Mouse (Mus musculus) ES-E14 (cell line): ENCODE data around the gene Gm49358. TPM values are rescaled to one million over a fixed set of nuclear protein-coding genes. Genes with fewer than 3 reads are reported as not detected.

ENCODE experiments used
- DNase-seq: peaks from one replicate; pipeline ENCODE4 v3.0.0-alpha.2; 2013; ENCODE audit warnings: low read depth, low spot score
- H3K27ac ChIP-seq: 2 replicates; pipeline ENCODE4 v1.5.1; 2012; ENCODE audit warnings: low read depth, mild to moderate bottlenecking, low read length, moderate library complexity, mixed read lengths; ENCODE audit not compliant: poor library complexity, insufficient read depth, severe bottlenecking
- H3K36me3 ChIP-seq: 2 replicates; pipeline ENCODE4 v1.6.1; 2012; ENCODE audit warnings: mild to moderate bottlenecking, low read length, moderate library complexity, mixed read lengths; ENCODE audit not compliant: control insufficient read depth, poor library complexity, insufficient read depth, severe bottlenecking
- H3K4me1 ChIP-seq, 2 experiments: fragments of 150-350 bp in 1 of 2; sonication (generic) in 1 of 2; 2 replicates each; pipeline ENCODE4 v1.6.1; 2012; ENCODE audit warnings: low read length in 2 of 2, mild to moderate bottlenecking in 1 of 2, mixed read lengths in 1 of 2; ENCODE audit not compliant: control insufficient read depth in 2 of 2, insufficient read depth in 2 of 2, poor library complexity in 1 of 2
- H3K4me3 ChIP-seq, 2 experiments: fragments of 150-350 bp in 1 of 2; sonication (generic) in 1 of 2; 2 replicates each; pipeline ENCODE4 v1.5.1; 2012; ENCODE audit warnings: low read length in 2 of 2, low read depth in 1 of 2, mild to moderate bottlenecking in 1 of 2, mixed read lengths in 1 of 2; ENCODE audit not compliant: insufficient read depth in 1 of 2, poor library complexity in 1 of 2, severe bottlenecking in 1 of 2
- H3K9ac ChIP-seq: 2 replicates; pipeline ENCODE4 v1.6.1; 2012; ENCODE audit warnings: low read depth, mild to moderate bottlenecking, low read length, mixed read lengths; ENCODE audit not compliant: poor library complexity, insufficient read depth, severe bottlenecking
- H3K9me3 ChIP-seq: fragments of 150-350 bp; sonication (generic); 2 replicates; pipeline ENCODE4 v1.6.1; 2012; ENCODE audit warnings: low read depth, mild to moderate bottlenecking, low read length; ENCODE audit not compliant: control insufficient read depth, insufficient read depth
- CHD2 ChIP-seq: IDR thresholded peaks from 2 replicates; pipeline ENCODE4 v1.6.1; 2014; ENCODE audit warnings: mild to moderate bottlenecking, low read depth, low read length, inconsistent platforms
- HCFC1 ChIP-seq: IDR thresholded peaks from 2 replicates; pipeline ENCODE4 v1.6.1; 2012; ENCODE audit warnings: low read length, inconsistent platforms, borderline replicate concordance; ENCODE audit not compliant: insufficient read depth
- MAFK ChIP-seq: IDR thresholded peaks from 2 replicates; pipeline ENCODE4 v1.6.1; 2014; ENCODE audit warnings: mild to moderate bottlenecking, low read depth, low read length, inconsistent platforms; ENCODE audit not compliant: insufficient read depth
- ZC3H11A ChIP-seq: IDR thresholded peaks from 2 replicates; pipeline ENCODE4 v1.6.1; 2012; ENCODE audit warnings: low read depth, mild to moderate bottlenecking, inconsistent platforms, low read length, borderline replicate concordance
- ZNF384 ChIP-seq: IDR thresholded peaks from 2 replicates; pipeline ENCODE4 v1.6.1; 2012; ENCODE audit warnings: low read depth, low read length, inconsistent platforms
- in situ Hi-C, 2 experiments: fragments of 600-800 bp; cut with MboI; formaldehyde crosslinking; loops; one replicate each; pipeline ENCODE4 v1.15.1; 2025; ENCODE audit warnings: low sequenced_read_pairs in 2 of 2, inconsistent platforms in 1 of 2; ENCODE audit not compliant: unreplicated experiment in 2 of 2
- total RNA-seq: library from RNA; depleted of rRNA; stranded (reverse); fragments of 300-350 nt; gene quantifications from 2 replicates; pipeline ENCODE4 v1.2.3, GENCODE M21; 2012

Gene Gm49358
- total RNA-seq, 1 experiment, result 0.58 TPM

DNA sequence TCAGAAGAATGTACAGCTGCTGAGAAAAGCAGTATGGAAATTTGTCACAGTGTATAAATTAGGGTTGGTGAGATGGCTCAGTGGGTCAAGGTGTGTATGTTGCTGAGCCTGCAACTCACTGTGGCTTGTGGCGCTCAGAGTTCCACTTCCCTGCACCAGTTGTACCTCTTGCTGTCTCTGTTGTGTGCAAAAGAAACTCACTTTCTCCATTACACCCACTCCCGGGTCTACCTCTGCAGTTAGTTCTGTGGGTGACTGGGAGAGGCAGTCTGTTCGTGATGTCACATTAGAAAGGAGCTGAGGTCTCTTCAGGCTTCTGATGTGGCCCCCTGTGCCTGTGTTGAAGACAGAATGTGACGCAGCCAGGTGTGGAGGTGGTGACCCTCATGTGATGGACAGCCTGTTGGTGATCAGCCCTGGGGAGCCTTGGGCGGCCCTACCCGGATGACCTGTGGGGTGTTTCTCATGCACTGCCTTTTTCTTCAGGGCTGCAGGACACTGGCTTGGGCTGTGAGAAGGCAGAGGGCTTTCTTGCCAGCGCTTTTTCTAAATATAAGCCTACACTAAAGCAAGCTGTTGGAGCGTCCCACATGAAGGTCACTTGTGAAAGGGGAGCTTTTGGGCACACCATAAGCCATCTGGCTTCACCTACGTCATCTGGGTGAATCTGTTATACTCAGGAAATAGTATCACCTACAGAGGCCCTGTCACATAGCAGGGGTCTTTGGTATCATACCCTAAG, 31.2 kb downstream of the Gm49358 start:
- TF ChIP-seq MAFK (no peak), HCFC1 (no peak), CHD2 (no peak)

DNA sequence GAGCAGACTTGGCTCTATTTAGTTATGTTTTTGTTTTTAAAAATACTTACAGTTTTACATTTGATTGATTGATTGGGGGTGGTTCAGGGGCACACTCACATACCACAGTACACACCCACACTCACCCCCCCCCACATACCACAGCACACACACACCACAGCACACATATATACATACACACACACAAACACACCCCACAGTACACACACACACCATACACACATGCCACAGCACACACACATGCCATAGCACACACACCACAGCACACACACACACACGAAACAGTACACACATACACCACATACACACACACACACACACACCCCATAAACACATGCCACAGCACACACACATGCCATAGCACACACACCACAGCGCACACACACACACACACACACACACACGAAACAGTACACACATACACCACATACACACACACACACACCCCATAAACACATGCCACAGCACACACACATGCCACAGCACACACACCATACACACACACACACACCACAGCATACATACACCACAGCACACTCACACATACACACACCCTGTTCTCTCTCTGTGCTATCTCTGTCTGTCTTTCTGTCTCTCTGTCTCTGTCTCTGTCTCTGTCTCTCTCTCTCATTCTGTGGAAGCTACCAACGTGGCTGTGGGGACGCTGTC, 32.4 kb downstream of the Gm49358 start:
- H3K9ac ChIP-seq, result peak overlapping the region; percentile 4; the same call in 1 of the 2 replicates
- peak overlapping the region; percentile 15 to 56; a peak in 3 of 4 replicates for H3K4me3 ChIP-seq
- H3K27ac ChIP-seq, result peak overlapping the region; percentile 7; the same call in 1 of the 2 replicates
- in situ Hi-C loops, result no loop called here
- TF ChIP-seq MAFK, result no peak
- TF ChIP-seq ZC3H11A, result no peak
- no peak for TF ChIP-seq ZNF384
- no peak for TF ChIP-seq HCFC1
- TF ChIP-seq CHD2, result no peak
- no peak for DNase-seq
- no peaks in the 10 kb centered on the region; the same call in 1 of the 2 replicates for H3K36me3 ChIP-seq
- H3K4me1 ChIP-seq, result peaks cover 0 to 4% of the 10 kb centered on the region in 2 experiments; a peak in 1 of 4 replicates
- no peaks in the 10 kb centered on the region for H3K9me3 ChIP-seq

More for the DNA sequence above, 31.2 kb downstream of the Gm49358 start:
- Histone ChIP-seq H3K4me3 (no peak overlapping the region), H3K4me1 (peaks cover 0 to 4% of the 10 kb centered on the region in 2 experiments; a peak in 1 of 4 replicates), H3K27ac (0 out of 2 replicates have a peak overlapping the region, but pooled peaks have one; percentile 10), H3K36me3 (no peaks in the 10 kb centered on the region; the same call in 1 of the 2 replicates), H3K9ac (no peak overlapping the region), H3K9me3 (no peaks in the 10 kb centered on the region)
- in situ Hi-C loops, result no loop called here
- DNase-seq, result no peak

DNA sequence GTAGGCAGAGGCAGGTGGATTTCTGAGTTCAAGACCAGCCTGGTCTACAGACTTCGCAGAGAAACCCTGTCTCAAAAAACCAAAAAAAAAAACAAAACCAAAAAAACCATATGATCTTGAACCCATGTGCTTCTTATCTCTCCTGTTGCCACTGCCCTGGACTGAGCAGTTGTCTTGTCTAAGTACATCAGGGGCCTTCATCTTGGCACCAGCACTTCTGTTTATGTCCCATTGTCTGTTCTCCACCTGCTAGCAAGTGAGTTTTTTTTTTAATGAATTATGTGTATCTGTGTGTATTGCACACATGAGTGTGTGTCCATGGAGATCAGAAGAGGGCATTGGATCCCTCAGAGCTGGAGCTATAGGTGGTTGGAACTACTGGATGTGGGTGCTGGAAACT, 43.6 kb downstream of the Gm49358 start:
- in situ Hi-C loops, result no loop called here
- Histone ChIP-seq H3K4me3 (no peak overlapping the region), H3K27ac (no peak overlapping the region), H3K9ac (no peak overlapping the region), H3K4me1 (no peaks in the 10 kb centered on the region), H3K9me3 (no peaks in the 10 kb centered on the region), H3K36me3 (peaks cover 4% of the 10 kb centered on the region; the same call in 1 of the 2 replicates)
- DNase-seq, result no peak
- TF ChIP-seq CHD2 (no peak), ZNF384 (no peak), ZC3H11A (no peak), HCFC1 (no peak), MAFK (no peak)

DNA sequence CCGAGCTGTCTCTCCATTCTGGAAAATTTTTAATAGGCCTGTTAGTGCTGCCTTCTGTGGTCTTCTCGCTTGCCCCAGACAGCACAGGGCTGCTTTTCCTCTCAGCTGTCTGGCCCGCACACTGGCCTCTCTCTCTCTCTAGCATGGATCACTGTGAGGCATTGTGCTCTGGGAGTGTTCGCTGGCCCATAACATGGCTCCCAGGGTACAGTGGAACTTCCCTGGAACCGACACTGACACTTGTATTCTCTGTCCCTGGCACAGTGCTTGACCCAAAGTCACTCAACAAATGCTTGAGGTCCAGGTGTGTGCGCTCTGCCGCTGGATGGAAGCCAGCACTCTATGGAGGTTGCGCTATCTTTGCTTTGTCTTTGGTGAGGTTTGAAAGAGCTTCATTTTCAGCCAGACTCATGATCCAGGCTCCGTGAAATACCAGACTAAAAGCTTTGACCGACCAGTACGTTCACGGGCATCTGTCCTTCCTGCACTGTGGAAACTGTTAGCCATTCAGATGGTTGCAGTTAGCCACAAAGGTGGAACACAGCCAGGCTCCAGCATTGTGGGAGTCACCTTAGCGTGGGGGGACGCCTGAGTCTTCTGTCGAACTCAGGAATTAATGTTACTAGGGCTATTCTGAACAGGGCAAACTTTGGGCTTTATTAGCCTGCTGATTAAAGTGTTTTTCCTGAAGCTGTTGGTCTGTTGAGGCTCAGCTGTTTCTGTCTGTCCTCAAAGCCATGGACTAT, 44.4 kb downstream of the Gm49358 start:
- DNase-seq, result no peak
- Histone ChIP-seq H3K4me3 (no peak overlapping the region), H3K9me3 (no peaks in the 10 kb centered on the region), H3K36me3 (peaks cover 4% of the 10 kb centered on the region; the same call in 1 of the 2 replicates), H3K27ac (no peak overlapping the region), H3K4me1 (no peaks in the 10 kb centered on the region), H3K9ac (no peak overlapping the region)
- in situ Hi-C loops, result no loop called here
- TF ChIP-seq HCFC1, result no peak
- TF ChIP-seq ZNF384, result no peak
- no peak for TF ChIP-seq MAFK
- no peak for TF ChIP-seq ZC3H11A
- no peak for TF ChIP-seq CHD2
